Mouse (Mus musculus): ENCODE results near the gene Myt1. TPM values are rescaled to one million over a fixed set of nuclear protein-coding genes. Genes with fewer than 3 reads are reported as not detected.
"Not testable (repeated sequence)": the region's sequence is repeated elsewhere in the genome, so short reads cannot be mapped to it uniquely, and the experiment has no call there.

Gene Myt1
- total RNA-seq, 2 experiments from 2014 or later: 20.4 to 21.3 TPM

DNA sequence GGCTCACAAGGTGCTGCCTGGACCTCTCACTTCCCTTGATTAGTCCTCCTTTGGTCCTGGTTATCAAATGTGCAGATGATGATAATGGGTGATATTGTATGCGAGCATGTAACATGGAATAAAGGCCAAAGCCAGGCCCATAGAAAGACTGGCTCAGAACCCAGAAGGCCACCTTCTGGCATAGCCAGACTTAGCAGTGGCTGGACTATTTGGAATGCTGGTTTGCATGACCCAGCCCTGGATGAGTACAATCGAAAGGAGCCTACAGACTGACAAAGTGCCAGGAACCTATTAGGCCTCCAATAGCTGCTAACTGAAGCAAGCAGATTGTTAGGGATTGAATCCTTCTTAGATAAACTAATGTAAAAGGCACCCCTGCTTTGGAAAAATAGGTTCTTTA lies 6.3 kb downstream of the Myt1 start:
- no peak for DNase-seq (ENCODE audit: low spot score in 2 of 2)
- intact Hi-C loops (cut with DNase I): no loop called here

DNA sequence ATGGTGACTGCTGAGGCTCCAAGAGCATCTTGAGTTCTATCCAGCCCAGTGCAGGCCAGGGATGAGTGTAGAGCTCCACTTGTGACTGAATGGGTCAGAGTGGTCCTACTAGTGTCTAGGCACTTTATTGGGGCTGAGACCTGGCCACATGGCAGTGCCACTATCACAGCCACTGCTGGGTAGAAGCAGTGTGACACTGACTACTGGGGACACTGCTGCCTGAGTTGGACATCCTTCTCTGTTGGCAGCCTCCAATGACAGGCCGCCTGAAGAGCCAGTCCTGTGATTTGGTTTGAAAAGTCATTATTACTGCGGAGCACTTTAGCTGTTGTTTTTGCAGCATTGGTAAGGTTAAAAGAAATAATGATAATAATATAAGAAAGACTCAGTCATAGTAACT lies 10.1 kb downstream of the Myt1 start:
- DNase-seq (ENCODE audit: low spot score in 2 of 2): no peak
- intact Hi-C loops (cut with DNase I): no loop called here

DNA sequence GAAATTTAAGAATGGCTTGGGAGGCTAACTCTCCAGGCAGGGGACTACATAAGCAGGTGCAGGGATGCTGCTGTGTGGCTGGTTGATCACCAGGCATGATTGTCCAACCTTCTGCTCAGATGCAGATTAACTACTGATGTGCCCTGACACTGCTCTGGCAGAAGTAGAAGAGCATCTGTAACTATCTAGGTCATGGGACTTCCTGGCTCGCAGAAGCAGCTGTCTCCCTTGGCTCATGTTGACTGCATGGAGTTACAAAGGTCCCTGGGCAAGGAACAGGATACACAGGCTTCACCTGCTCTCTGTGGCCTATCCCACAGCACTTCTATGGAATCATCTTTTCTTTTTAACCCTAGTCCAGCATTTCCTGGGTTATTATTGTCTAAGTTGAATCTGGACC lies 12.7 kb downstream of the Myt1 start:
- no peak for DNase-seq (ENCODE audit: low spot score in 2 of 2)
- intact Hi-C loops (cut with DNase I): no loop called here

DNA sequence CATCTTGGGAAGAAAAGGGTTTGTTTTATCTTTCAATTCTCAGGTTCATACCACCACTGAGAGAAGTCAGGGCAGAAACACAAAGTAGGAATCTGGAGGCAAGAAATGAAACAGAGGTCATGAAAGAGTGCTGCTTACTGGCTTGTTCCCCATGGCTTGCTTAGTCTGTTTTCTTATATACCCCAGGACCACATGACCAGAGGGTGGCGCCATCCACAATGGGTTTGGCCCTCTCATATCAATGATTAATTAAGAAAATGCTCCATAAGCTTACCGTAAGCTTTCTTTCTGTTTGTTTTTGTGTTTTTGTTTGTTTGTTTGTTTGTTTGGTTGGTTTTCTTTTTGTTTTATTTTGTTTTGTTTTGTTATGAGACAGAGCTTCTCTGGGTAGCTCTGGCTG lies 14.6 kb downstream of the Myt1 start:
- intact Hi-C loops (cut with DNase I): no loop called here
- DNase-seq (ENCODE audit: low spot score in 2 of 2): no peak

DNA sequence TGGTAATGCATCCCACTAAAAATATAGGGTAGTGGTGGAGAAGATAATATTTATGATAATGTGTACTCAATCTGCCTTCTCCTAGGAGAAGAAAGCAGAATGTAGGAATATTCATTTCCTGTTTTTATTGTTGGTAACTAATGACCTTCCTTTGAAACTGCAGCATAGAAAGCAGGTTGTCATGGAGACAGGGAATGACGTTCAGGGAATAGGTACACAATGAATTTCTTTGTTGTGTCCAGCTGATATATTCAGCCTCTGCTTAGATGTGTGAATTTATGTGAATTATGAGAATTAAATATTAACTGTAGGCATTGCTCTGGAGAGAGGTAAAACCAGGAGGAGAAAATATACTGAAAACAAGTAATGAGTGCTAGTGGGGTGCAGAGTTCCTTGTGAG lies 18.3 kb downstream of the Myt1 start:
- intact Hi-C loops (cut with DNase I): no loop called here
- no peak for DNase-seq (ENCODE audit: low spot score in 2 of 2)

DNA sequence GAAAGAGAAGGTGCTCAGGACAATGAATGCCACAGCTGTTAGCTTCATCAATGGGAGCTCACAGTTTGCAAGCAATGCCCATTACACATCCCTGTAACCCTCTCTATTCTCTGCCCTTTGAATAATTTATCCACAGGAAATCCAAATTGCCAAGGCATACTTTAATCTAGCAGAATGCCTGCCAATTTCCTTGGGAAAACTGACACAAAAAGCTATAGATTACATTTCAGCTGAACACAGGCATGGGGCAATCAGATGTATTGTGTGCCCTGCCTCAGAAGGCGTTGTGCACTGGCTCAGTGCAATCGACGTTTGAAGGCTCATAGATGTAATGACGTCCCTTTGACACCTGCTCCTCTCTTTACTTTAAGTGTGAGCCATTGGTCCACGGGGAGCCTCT lies 24.7 kb downstream of the Myt1 start:
- no peak for DNase-seq (ENCODE audit: low spot score in 2 of 2)
- intact Hi-C loops (cut with DNase I): no loop called here

DNA sequence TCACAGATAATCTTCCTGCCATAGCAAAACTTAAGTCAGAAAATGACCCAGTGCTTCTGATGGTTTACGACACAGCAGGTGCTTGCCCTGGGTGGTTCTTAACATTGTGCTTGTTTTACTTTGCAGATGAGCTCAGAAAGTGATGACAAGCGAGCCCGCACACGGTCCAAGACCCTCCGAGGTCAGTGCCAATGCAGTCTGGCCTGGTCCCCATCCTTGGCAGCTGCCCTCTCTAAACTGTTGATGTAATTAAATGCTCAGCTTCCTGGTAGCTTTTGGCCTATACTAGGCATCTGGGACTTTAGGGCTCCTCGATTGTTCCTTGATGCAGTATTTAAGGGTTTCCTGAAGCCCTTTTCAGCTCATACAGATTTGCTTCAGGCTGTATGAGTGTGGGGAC lies 26.3 kb downstream of the Myt1 start:
- no peak for DNase-seq (ENCODE audit: low spot score in 2 of 2)
- intact Hi-C loops (cut with DNase I): no loop called here

DNA sequence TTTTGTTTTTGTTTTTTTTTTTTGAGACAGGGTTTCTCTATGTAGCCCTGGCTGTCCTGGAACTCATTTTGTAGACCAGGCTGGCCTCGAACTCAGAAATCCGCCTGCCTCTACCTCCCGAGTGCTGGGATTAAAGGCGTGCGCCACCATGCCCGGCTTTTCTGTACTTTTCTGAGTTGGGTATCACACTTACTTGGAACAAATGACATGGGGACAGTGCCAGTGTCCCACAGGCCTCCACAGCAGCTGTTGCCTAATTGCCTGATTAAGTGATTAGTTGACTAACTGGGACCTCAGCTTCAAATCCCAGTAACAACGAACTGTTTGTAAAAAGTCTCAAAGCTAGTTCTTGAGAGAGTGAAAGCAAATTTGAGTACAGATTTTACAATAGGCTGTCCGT lies 30.1 kb downstream of the Myt1 start:
- intact Hi-C loops (cut with DNase I); DNase-seq (ENCODE audit: low spot score in 2 of 2): not testable (repeated sequence)

DNA sequence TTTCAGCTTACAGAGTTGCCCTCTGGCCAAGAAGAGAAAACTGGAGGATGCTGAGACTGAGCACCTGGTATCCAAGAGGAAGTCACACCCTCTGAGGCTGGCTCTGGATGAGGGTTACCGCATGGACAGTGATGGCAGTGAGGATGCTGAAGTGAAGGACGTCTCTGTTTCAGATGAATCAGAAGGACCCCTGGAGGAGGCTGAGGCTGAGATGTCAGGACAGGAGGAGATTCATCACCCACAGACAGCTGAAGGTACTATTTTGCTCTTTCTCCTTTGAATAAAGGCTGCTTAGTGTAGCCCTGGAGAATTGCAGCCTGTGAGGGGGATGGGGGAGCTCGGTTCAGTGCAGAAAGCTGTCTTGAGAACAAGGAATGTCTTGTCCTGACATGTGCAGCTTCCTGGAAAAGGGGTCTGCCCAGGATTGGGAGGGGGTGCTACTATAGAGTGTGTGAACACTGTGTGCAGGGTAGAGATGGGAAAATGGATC lies 32.6 kb downstream of the Myt1 start:
- DNase-seq (ENCODE audit: low spot score in 2 of 2): peak; percentile 30 to 70
- intact Hi-C loops (cut with DNase I): no loop called here

DNA sequence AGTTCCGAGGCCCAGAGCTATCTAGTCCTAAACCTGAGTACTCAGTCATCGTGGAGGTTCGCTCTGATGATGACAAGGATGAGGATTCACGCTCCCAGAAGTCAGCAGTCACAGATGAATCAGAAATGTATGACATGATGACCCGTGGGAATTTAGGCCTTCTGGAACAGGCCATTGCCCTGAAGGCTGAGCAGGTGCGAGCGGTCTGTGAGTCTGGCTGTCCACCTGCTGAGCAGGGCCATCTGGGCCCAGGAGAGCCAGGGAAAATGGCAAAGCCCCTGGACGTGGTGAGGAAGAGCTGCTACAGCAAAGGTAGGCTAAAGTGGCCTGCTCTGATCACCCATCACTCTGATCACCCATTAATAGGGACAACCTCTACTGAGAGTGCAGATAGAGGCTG lies 34.5 kb downstream of the Myt1 start:
- intact Hi-C loops (cut with DNase I): no loop called here
- DNase-seq (ENCODE audit: low spot score in 2 of 2): no peak

DNA sequence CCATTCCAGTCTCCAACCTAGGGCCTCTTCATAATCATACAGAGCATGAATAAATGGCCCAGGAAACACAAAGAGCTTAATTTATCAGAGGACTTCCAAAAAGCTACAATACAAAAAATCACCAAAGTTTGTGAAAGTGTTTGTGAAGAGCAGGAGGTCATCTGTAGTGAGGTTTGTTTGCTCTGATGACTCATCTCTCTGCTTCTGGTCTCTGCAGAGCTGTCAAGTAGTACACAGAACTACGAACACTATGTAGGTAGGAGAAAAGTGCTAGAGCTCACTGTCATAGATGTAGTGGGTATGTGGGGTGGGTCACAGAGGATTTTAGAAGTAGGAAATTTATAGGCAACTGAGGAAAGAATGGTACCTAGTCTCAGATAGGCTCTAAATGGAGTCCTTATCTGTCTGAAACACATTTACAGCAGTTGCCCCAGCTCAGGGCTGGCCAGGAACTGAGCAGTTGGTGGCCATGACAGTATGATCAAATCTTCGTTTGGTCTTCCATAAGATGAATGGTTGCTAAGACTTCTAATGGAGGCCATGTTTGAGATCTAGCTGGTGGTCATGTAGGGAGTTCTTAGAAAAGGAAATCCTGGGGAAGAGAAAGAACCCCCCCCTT lies 66.0 kb downstream of the Myt1 start:
- intact Hi-C loops (cut with DNase I): no loop called here
- no peak for DNase-seq (ENCODE audit: low spot score in 2 of 2)

DNA sequence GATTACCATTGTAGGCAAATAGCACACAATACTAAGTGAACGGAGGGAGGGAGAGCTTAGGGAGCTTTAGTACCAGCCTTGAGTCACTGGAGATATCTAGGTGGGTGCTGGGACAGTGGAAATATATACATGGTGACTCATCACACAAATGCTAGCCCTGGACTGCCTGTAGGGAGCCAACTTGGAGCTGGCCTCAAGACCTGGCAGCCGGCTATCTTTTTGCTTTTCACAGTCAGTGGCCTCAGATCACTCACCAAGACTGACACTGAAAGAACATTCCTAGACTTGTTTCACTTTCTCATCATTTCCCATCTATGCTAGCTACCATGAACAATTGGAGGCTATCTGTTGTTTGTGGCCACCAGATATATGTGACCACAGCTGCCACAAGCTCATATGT lies 69.6 kb downstream of the Myt1 start:
- intact Hi-C loops (cut with DNase I): loop anchor here (10.0 kb wide), 1 partner anchor 108 kb away; no protein-coding TSS in a partner anchor
- no peak for DNase-seq (ENCODE audit: low spot score in 2 of 2)

DNA sequence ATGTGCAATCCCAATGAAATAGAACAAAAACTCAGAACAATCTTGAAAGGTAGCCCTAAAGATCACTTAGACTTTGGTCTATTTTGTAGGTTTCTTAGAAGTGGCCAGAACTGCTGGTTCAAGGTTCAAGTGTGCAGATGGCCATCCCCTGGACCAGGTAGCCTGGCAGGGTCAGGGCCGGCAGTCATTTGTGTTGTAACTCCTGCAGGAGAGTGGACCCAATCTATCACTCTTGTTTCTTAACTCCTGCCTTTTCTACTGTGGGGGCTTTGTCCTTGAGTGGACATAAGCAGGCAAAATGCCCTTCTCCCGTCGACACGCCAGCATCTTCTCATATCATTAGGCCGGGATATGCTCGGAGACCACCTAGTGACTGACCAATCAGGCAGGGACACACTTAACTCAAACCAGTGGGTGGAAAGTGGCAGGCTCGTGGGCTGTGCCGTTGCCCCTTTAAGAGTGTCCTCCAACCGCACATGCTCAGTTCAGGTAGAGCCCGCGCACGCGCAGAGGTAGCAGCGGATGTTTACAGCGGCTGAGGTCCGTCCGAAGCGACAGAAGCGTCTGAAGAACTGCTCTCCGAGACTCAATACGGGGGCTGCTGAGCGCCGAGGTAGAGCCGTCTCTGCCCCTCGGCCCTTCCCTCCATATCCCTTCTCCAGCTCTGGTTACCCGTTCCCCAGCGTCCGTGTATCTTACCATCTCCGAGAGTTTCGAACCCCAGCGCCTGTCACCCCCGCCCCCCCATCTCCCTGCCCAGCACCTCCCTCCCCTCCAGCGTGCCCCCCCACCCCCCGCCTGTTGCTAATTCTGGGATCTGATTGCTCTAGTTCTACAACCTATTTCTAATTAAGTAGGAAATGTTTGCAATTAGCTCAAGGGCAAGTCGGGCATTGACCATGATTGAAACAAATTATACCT lies 74.5 kb downstream of the Myt1 start, which contains the start of gene Pcmtd2:
Gene Pcmtd2, plus strand, starts transcription at position 483 of the 921 bp plus-strand sequence.
- intact Hi-C loops (cut with DNase I): loop anchor here (10.0 kb wide), 1 partner anchor 113 kb away; no protein-coding TSS in a partner anchor
- DNase-seq (ENCODE audit: low spot score in 2 of 2): peak; percentile 94

DNA sequence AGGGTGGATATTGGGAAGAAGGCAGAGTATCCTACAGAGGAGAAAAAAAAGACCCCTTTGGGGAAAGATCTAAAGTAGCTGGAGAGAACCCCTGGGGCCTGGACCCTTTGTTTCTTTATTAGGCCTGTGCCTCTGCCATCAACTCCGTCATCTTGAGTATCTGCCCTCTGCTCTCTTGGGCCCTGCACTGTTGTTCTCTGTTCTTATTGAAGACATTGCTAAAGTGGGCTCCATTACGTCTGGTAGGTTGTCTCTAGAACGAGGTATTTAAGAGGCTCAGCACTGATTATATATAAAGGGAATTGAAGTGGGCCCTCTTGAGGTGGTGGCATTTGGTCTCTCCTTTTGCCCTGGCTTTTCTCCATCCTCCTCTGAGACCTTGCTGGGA lies 75.2 kb downstream of the Myt1 start:
- intact Hi-C loops (cut with DNase I): loop anchor here (10.0 kb wide), 1 partner anchor 113 kb away; no protein-coding TSS in a partner anchor
- peak in 1 of 2 experiments; percentile 6 for DNase-seq (ENCODE audit: low spot score in 2 of 2)

DNA sequence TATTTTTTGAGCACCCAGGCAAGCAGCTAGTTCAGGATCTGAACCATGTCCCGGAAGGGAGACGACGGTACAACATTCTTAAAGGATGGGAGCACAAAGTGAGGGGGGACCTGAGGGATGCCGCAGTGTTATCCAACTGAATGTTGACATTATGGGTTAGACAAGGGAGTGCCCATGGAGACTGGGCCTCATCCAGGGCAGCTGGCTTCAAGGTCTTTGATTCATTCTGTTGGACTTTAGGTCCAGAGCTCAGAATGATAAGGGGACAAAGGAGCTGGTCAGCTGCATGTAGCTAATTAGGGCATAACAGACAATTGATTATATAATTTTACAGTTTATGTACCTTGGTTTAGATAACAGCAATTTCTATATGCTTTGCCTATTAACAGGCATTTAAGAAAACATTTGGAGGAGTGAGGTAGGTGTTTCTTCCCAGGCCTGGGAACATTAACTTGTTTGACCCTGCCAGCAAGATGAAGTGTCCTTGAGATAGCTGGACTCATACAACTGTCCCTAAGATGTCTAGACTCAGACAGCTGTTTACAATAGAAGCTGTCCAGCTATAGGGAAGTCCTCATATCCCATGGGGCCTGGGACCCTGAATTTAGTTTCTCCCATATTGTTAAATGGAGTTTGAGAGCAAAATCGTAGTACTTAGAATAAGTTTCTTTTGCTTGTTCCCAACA lies 82.7 kb downstream of the Myt1 start:
- intact Hi-C loops (cut with DNase I): no loop called here
- no peak for DNase-seq (ENCODE audit: low spot score in 2 of 2)

DNA sequence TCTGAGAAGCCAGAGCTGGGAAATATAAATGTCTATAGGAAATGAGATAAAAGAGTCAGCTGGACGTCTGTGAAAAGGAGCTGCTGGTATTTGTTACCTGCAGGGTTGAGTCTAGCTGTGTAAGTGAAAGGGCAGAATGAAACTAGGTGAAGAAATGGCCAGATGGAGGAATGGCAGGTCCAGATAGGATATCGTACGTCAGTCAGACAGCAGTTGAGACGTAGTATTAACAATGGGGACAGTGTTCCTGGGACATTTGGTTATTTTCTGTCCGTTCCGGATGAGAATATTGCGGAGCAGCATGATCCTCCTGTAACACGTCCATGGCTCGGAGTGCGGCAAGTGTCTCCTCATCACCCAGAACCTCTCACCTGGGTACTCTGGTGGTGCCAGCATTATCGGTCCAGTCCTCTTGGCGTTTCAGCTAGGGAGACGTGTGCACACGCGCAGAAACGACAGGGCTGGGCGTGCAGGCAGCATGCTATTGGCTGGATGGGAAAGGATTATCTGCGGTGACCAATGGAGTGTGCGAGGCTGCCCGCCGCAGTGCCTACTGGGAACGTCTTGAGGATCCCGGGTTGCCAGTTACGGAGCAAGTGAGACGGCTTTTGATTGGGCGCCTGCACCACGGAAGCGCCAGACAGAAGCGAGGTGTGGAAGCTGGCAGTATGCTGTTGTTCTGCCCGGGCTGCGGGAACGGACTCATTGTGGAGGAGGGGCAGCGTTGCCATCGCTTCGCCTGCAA lies 100.8 kb downstream of the Myt1 start, which contains the start of gene Polr3k:
Gene Polr3k, plus strand, starts transcription at position 547 of the 745 bp plus-strand sequence.
- DNase-seq (ENCODE audit: low spot score in 2 of 2): peak; percentile 98
- intact Hi-C loops (cut with DNase I): loop anchor here (10.0 kb wide), 1 partner anchor 139 kb away; no protein-coding TSS in a partner anchor

DNA sequence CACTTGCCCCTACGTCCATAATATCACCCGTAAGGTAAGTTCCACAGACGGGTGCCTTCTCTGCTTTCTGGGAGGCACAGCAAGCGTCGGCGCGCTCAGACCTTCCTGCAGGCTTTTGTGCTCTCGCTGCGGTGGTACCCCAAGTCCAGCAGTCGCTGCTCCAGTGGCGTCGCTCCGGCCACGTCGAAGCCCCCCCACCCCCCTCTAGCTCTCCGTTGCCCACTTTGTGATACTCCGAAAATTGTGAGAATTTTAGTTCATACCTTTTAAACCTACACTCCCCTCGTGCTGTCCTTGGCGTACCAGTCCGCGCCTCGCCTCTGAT lies 101.4 kb downstream of the Myt1 start:
- no peak for DNase-seq (ENCODE audit: low spot score in 2 of 2)
- intact Hi-C loops (cut with DNase I): loop anchor here (10.0 kb wide), 1 partner anchor 140 kb away; no protein-coding TSS in a partner anchor

DNA sequence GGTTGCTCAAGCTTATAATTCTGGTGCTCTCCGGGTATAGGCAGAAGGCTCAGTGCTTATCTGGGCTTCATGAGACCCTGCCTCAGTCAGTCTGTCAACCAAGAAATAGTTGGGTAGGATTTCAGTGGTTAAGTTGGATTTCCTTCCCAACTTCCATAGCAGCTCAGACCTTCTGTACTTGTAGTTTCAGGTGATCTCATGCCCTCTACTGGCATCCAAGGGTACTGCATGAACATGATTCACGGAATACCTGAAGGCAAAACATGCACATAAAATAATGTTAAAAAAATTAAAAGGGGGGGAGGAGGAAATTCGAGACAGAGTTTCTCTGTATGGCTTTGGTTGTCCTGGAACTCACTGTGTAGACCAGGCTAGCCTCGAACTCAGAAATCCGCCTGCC lies 103.8 kb downstream of the Myt1 start:
- intact Hi-C loops (cut with DNase I): loop anchor here (10.0 kb wide), 1 partner anchor 142 kb away; no protein-coding TSS in a partner anchor
- peak; percentile 83 to 86 for DNase-seq (ENCODE audit: low spot score in 2 of 2)

DNA sequence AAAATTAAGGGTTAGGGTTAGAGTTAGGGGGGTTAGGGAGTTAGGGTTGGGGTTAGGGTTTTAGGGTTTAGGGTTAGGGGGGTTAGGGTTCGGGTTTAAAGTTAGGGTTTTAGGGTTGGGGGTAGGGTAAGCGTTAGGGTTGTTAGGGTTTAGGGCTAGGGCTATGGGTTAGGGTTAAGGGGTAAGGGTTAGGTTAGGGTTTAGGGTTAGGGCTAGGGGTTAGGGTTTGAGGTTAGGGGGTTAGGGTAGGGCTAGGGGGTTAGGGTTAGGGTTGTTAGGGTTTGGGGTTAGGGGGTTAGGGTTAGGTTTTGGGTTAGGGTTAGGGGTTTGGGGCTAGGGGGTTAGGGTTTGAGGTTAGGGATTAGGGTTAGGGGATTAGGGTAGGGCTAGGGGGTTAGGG lies 107.9 kb downstream of the Myt1 start:
- intact Hi-C loops (cut with DNase I): no loop called here
- DNase-seq (ENCODE audit: low spot score in 2 of 2): no peak
